Mouse (Mus musculus): Measurements from ENCODE around the gene Syngr4.
"Not testable (repeated sequence)": the region's sequence is repeated elsewhere in the genome, so short reads cannot be mapped to it uniquely, and the experiment has no call there.

- TF ChIP-seq POLR2A (IDR thresholded peaks at IDR 0.05; ENCODE audit: control insufficient read depth, low read depth, low read length); CTCF (IDR thresholded peaks at IDR 0.05; ENCODE audit: control insufficient read depth, insufficient read depth, insufficient replicate concordance, low read depth, low read length): not testable (repeated sequence)
Observed at GRCm38 (mm10) chr7:45878278-45878677, 18.2 kb downstream of the Syngr4 start, which contains the start of gene Grin2d.
